Mouse (Mus musculus): ENCODE data around the gene Mical2. TPM values are rescaled to one million over a fixed set of nuclear protein-coding genes. Genes with fewer than 3 reads are reported as not detected.

Gene Mical2
- polyA plus RNA-seq, 1 experiment: not detected

- Histone ChIP-seq H3K9me3 (ENCODE audit: control insufficient read depth, low read length) (no peaks in the 10 kb centered on the region), H3K4me3 (replicated peaks) (no peak overlapping the region), H3K36me3 (ENCODE audit: control insufficient read depth) (no peaks in the 10 kb centered on the region), H3K4me1 (ENCODE audit: control insufficient read depth) (peaks cover 9% of the 10 kb centered on the region), H3K27me3 (ENCODE audit: control insufficient read depth) (peaks cover 18% of the 10 kb centered on the region)
- TF ChIP-seq GATA1 (IDR thresholded peaks at IDR 0.05; ENCODE audit: low read length) (no peak), TAL1 (IDR thresholded peaks at IDR 0.05; ENCODE audit: low read length) (no peak)
These were observed 2.7 kb upstream of the Mical2 start for GRCm38 (mm10) chr7:112222733-112223524.

- peaks cover 9% of the 10 kb centered on the region for H3K4me1 ChIP-seq (ENCODE audit: control insufficient read depth)
- TF ChIP-seq TAL1 (IDR thresholded peaks at IDR 0.05; ENCODE audit: low read length) (no peak), GATA1 (IDR thresholded peaks at IDR 0.05; ENCODE audit: low read length) (no peak)
- no peak overlapping the region for H3K4me3 ChIP-seq (replicated peaks)
- peaks cover 18% of the 10 kb centered on the region for H3K27me3 ChIP-seq (ENCODE audit: control insufficient read depth)
- no peaks in the 10 kb centered on the region for H3K36me3 ChIP-seq (ENCODE audit: control insufficient read depth)
- H3K9me3 ChIP-seq (ENCODE audit: control insufficient read depth, low read length): no peaks in the 10 kb centered on the region
These were observed 802 bp upstream of the Mical2 start for GRCm38 (mm10) chr7:112224854-112225253.

- Histone ChIP-seq H3K9me3 (ENCODE audit: control insufficient read depth, low read length) (no peaks in the 10 kb centered on the region), H3K4me1 (ENCODE audit: control insufficient read depth) (peaks cover 9% of the 10 kb centered on the region), H3K36me3 (ENCODE audit: control insufficient read depth) (no peaks in the 10 kb centered on the region), H3K4me3 (replicated peaks) (peak overlapping the region; percentile 53), H3K27me3 (ENCODE audit: control insufficient read depth) (peaks cover 18% of the 10 kb centered on the region)
- TF ChIP-seq GATA1 (IDR thresholded peaks at IDR 0.05; ENCODE audit: low read length) (no peak), TAL1 (IDR thresholded peaks at IDR 0.05; ENCODE audit: low read length) (no peak)
These were observed 1.0 kb downstream of the Mical2 start for GRCm38 (mm10) chr7:112226446-112227265.

- Histone ChIP-seq H3K27me3 (ENCODE audit: control insufficient read depth) (peaks cover 18% of the 10 kb centered on the region), H3K36me3 (ENCODE audit: control insufficient read depth) (no peaks in the 10 kb centered on the region), H3K9me3 (ENCODE audit: control insufficient read depth, low read length) (no peaks in the 10 kb centered on the region), H3K4me1 (ENCODE audit: control insufficient read depth) (peaks cover 9% of the 10 kb centered on the region), H3K4me3 (replicated peaks) (no peak overlapping the region)
- TF ChIP-seq TAL1 (IDR thresholded peaks at IDR 0.05; ENCODE audit: low read length): no peak
- no peak for TF ChIP-seq GATA1 (IDR thresholded peaks at IDR 0.05; ENCODE audit: low read length)
These were observed 1.6 kb downstream of the Mical2 start for GRCm38 (mm10) chr7:112227266-112227562.

GRCm38 (mm10) chr7:112228827-112229498 lies 3.3 kb downstream of the Mical2 start:
- H3K27me3 ChIP-seq (ENCODE audit: control insufficient read depth): peaks cover 18% of the 10 kb centered on the region
- TF ChIP-seq GATA1 (IDR thresholded peaks at IDR 0.05; ENCODE audit: low read length) (no peak), TAL1 (IDR thresholded peaks at IDR 0.05; ENCODE audit: low read length) (no peak)
- no peaks in the 10 kb centered on the region for H3K9me3 ChIP-seq (ENCODE audit: control insufficient read depth, low read length)
- H3K36me3 ChIP-seq (ENCODE audit: control insufficient read depth): no peaks in the 10 kb centered on the region
- H3K4me3 ChIP-seq (replicated peaks): no peak overlapping the region
- H3K4me1 ChIP-seq (ENCODE audit: control insufficient read depth): peaks cover 9% of the 10 kb centered on the region

DNA sequence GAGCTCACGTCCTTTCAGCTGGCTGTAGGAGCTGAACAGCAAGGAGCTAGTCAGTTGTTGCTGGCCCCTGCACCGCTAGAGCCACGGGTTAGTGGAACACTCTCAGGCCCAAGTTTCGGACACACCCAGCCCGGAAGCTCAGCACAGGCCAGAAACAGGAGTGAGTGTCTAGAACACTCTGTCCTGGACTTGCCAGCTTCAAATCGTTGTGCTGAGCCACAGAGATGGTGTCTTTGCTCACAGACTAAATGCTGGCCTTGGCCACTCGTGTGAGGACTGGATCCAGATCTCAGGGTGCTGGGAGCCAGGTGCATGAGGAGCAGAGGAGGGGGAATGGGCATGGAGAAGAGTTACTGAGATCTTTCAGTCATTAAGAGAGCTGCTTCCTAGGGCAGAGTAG lies 6.1 kb downstream of the Mical2 start:
- no peak for TF ChIP-seq TAL1 (IDR thresholded peaks at IDR 0.05; ENCODE audit: low read length)
- no peak for TF ChIP-seq GATA1 (IDR thresholded peaks at IDR 0.05; ENCODE audit: low read length)
- H3K27me3 ChIP-seq (ENCODE audit: control insufficient read depth): peaks cover 1% of the 10 kb centered on the region
- no peaks in the 10 kb centered on the region for H3K4me1 ChIP-seq (ENCODE audit: control insufficient read depth)
- no peak overlapping the region for H3K4me3 ChIP-seq (replicated peaks)
- H3K36me3 ChIP-seq (ENCODE audit: control insufficient read depth): no peaks in the 10 kb centered on the region
- H3K9me3 ChIP-seq (ENCODE audit: control insufficient read depth, low read length): no peaks in the 10 kb centered on the region

DNA sequence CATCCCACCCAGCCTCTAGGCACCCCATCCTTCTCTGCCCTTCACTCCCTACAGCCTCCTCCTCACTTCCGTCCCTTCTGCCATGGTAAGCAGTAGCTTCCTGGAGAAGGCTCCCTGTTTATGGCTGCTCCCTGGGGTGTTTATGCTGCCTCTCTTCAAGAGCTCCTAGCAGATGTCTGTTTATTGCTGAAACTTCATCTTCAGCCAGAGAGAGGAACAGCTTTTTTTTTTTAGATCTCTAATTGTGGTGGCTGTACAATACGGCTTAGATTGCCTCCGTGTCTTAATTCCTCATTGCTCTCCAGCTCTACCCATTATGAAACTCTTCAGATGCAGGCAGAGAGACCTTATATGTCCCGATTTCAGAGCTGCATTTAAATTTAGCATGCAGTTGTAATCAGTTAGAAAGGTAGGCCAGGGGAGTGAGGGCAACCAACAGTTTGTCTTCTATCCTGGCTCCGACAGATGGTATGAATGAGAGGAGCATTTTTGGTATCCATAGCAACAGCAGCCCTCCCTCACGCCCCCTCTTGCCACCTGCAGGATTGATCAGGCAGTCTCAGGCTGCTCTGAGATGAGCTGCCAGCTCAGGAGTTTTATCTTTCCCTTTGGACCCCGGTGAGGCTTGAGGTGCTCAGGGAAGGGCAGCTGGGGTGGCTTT lies 7.8 kb downstream of the Mical2 start:
- no peaks in the 10 kb centered on the region for H3K9me3 ChIP-seq (ENCODE audit: control insufficient read depth, low read length)
- no peak overlapping the region for H3K4me3 ChIP-seq (replicated peaks)
- no peaks in the 10 kb centered on the region for H3K27me3 ChIP-seq (ENCODE audit: control insufficient read depth)
- H3K36me3 ChIP-seq (ENCODE audit: control insufficient read depth): no peaks in the 10 kb centered on the region
- H3K4me1 ChIP-seq (ENCODE audit: control insufficient read depth): no peaks in the 10 kb centered on the region
- TF ChIP-seq TAL1 (IDR thresholded peaks at IDR 0.05; ENCODE audit: low read length) (no peak), GATA1 (IDR thresholded peaks at IDR 0.05; ENCODE audit: low read length) (no peak)

- H3K27me3 ChIP-seq (ENCODE audit: control insufficient read depth): no peaks in the 10 kb centered on the region
- no peaks in the 10 kb centered on the region for H3K36me3 ChIP-seq (ENCODE audit: control insufficient read depth)
- TF ChIP-seq GATA1 (IDR thresholded peaks at IDR 0.05; ENCODE audit: low read length) (no peak), TAL1 (IDR thresholded peaks at IDR 0.05; ENCODE audit: low read length) (no peak)
- H3K4me1 ChIP-seq (ENCODE audit: control insufficient read depth): no peaks in the 10 kb centered on the region
- no peaks in the 10 kb centered on the region for H3K9me3 ChIP-seq (ENCODE audit: control insufficient read depth, low read length)
- H3K4me3 ChIP-seq (replicated peaks): no peak overlapping the region
These were observed 8.8 kb downstream of the Mical2 start for GRCm38 (mm10) chr7:112234410-112234809.

Data from erythroblast, embryonic 14.5 days (primary cell).